Mouse (Mus musculus) limb, embryonic 15.5 days (tissue): ENCODE results near the gene Cldn34b2. TPM values are rescaled to one million over a fixed set of nuclear protein-coding genes. Genes with fewer than 3 reads are reported as not detected.
"Not testable (repeated sequence)": the region's sequence is repeated elsewhere in the genome, so short reads cannot be mapped to it uniquely, and the experiment has no call there.

ENCODE experiments used
- ATAC-seq: fragments of 200-750 bp; cut with Nextera tagmentation; 2 replicates; pipeline ENCODE4 v1.8.0; 2017; ENCODE audit warnings: low read depth, moderate TSS enrichment; ENCODE audit not compliant: insufficient number of reproducible peaks, low FRiP score, low TSS enrichment
- H3K27ac ChIP-seq: fragments of 300-500 bp; sonication (generic); 2 replicates; pipeline ENCODE4 v1.5.1; 2015; ENCODE audit warnings: moderate library complexity, mild to moderate bottlenecking, inconsistent platforms
- H3K27me3 ChIP-seq: fragments of 300-500 bp; sonication (generic); 2 replicates; pipeline ENCODE4 v1.6.1; 2015; ENCODE audit warnings: inconsistent platforms
- H3K36me3 ChIP-seq: fragments of 300-500 bp; sonication (generic); 2 replicates; pipeline ENCODE4 v1.6.1; 2015; ENCODE audit warnings: inconsistent platforms
- H3K4me1 ChIP-seq: fragments of 300-500 bp; sonication (generic); 2 replicates; pipeline ENCODE4 v1.6.1; 2015; ENCODE audit warnings: inconsistent platforms
- H3K4me2 ChIP-seq: fragments of 300-500 bp; sonication (generic); 2 replicates; pipeline ENCODE4 v1.6.1; 2015; ENCODE audit warnings: mild to moderate bottlenecking, inconsistent platforms
- H3K4me3 ChIP-seq: fragments of 300-500 bp; sonication (generic); 2 replicates; pipeline ENCODE4 v1.5.1; 2015; ENCODE audit warnings: mild to moderate bottlenecking, inconsistent platforms
- H3K9ac ChIP-seq: fragments of 300-500 bp; sonication (generic); 2 replicates; pipeline ENCODE4 v1.6.1; 2015; ENCODE audit warnings: inconsistent platforms
- H3K9me3 ChIP-seq: fragments of 300-500 bp; sonication (generic); 2 replicates; pipeline ENCODE4 v1.6.1; 2016; ENCODE audit warnings: inconsistent platforms
- WGBS: fragments of 180-500 bp; shearing (Covaris S2); methylation state at CpG from one replicate; pipeline ENCODE4 v1.1.7; 2015; 5-methylcytosine and 5-hydroxymethylcytosine counted together
- polyA plus RNA-seq: library from polyadenylated mRNA; unstranded; fragments of >200 nt; fragmentation: Nextera tagmentation; extraction: Ambion mirVana; gene quantifications from 2 replicates; pipeline ENCODE4 v1.2.1, GENCODE M21; 2015

Cldn34b2 gene
- polyA plus RNA-seq, result not detected in 2 replicates

DNA sequence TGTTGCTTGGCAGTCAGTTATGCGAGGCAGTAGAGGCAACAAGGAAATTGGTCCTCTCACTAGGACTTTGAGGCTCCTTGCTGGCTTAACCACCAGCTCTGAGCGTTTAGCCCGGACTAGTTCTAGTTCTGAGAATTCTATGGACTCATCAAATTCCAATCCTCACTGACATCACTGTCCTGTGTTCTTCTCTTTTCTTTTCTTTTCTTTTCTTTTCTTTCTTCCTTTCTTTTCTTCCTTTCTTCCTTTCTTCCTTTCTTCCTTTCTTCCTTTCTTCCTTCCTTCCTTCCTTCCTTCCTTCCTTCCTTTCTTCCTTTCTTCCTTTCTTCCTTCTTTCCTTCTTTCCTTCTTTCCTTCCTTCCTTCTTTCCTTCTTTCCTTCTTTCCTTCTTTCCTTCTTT is at the start of gene Cldn34b2:
TSS of gene Cldn34b2 (minus strand) at position 101 of the 400 bp plus-strand sequence.
- ATAC-seq, H3K4me1 ChIP-seq: not testable (repeated sequence)
- 89% methylated on average over 3 of the region's 3 CpGs for WGBS

DNA sequence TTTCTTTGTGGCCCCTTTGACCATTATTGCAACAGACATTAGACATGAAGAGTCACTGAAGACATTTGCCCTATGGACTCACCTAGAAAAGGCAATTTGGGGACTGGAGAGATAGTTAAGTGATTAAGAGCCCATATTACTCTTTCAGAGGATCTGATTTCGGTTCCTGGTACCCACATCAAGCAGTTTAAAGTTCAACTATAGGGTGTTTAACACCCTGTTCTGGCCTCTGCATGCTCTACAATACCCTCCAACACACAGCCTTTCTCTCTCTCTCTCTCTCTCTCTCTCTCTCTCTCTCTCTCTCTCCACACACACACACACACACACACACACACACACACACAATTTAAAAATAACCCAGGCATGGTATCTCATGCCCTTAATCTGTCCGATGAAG is 49.4 kb upstream of the Cldn34b2 start:
- no peak overlapping the region for H3K9ac ChIP-seq
- WGBS, result 62% methylated on average over 2 of the region's 2 CpGs
- H3K4me3 ChIP-seq, result no peak overlapping the region
- no peaks in the 10 kb centered on the region for H3K36me3 ChIP-seq
- no peaks in the 10 kb centered on the region for H3K9me3 ChIP-seq
- H3K27me3 ChIP-seq, result no peaks in the 10 kb centered on the region
- no peak for ATAC-seq
- no peak overlapping the region for H3K4me2 ChIP-seq
- H3K27ac ChIP-seq, result no peak overlapping the region
- no peaks in the 10 kb centered on the region for H3K4me1 ChIP-seq

More for the DNA sequence above, at the start of gene Cldn34b2:
- H3K27me3 ChIP-seq, H3K27ac ChIP-seq, H3K4me3 ChIP-seq, H3K4me2 ChIP-seq, H3K9me3 ChIP-seq, H3K9ac ChIP-seq, H3K36me3 ChIP-seq: not testable (repeated sequence)

DNA sequence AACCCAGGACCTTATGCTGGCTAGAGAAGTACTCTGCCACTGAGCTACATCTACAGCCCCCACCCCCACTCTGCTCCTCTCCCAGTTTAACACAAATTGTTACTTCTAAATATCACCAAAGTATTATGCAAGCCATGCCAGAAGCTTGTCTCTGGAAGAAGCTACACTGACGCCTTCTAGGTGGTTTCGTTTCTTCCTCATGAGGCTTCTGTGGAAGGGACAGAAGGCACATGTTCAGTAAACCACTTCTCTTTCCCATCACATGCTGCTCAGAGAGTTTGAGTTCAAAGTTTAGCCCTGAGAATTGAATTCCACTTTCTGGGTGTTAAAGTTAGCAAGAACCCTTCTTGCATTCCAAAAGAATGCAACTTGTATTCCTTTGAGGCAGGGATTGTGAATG is 49.0 kb upstream of the Cldn34b2 start:
- H3K27ac ChIP-seq, result no peak overlapping the region
- no peak overlapping the region for H3K4me2 ChIP-seq
- H3K4me1 ChIP-seq, result no peaks in the 10 kb centered on the region
- ATAC-seq, result no peak
- WGBS, result 68% methylated on average over 2 of the region's 2 CpGs
- H3K27me3 ChIP-seq, result no peaks in the 10 kb centered on the region
- H3K9ac ChIP-seq, result no peak overlapping the region
- H3K4me3 ChIP-seq, result no peak overlapping the region
- no peaks in the 10 kb centered on the region for H3K36me3 ChIP-seq
- no peaks in the 10 kb centered on the region for H3K9me3 ChIP-seq

- no peak overlapping the region for H3K9ac ChIP-seq
- H3K9me3 ChIP-seq, result no peaks in the 10 kb centered on the region
- ATAC-seq, result no peak
- no peaks in the 10 kb centered on the region for H3K36me3 ChIP-seq
- H3K4me1 ChIP-seq, result no peaks in the 10 kb centered on the region
- no peak overlapping the region for H3K4me2 ChIP-seq
- no peak overlapping the region for H3K27ac ChIP-seq
- H3K4me3 ChIP-seq, result no peak overlapping the region
- no peaks in the 10 kb centered on the region for H3K27me3 ChIP-seq
- WGBS, result 50% methylated on average over 4 of the region's 4 CpGs
Measured at GRCm38 (mm10) chrX:155175568-155175967, 47.4 kb upstream of the Cldn34b2 start.

DNA sequence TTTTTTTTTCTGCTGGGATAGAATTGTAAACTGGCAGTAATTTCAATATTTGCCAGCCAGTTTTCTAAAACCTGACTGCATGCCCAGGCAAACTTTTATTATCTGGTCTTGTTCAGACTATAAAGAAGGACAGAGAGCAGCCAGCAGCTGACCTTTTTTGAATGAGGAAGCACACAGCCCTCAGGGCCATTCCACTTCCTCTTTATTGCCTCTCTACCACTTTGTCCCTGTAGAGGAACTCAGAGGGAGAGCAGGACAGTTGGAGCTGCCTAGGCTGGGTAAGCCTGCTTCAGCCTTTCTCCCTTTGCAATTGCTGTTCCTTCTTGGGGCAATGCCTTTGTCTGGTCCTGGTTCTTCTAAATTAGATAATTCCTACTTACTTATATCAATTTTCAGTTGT is 44.1 kb upstream of the Cldn34b2 start:
- H3K36me3 ChIP-seq, result no peaks in the 10 kb centered on the region
- H3K4me1 ChIP-seq, result no peaks in the 10 kb centered on the region
- no peak overlapping the region for H3K4me2 ChIP-seq
- ATAC-seq, result no peak
- H3K4me3 ChIP-seq, result no peak overlapping the region
- H3K9ac ChIP-seq, result no peak overlapping the region
- no peaks in the 10 kb centered on the region for H3K9me3 ChIP-seq
- no peak overlapping the region for H3K27ac ChIP-seq
- H3K27me3 ChIP-seq, result no peaks in the 10 kb centered on the region

DNA sequence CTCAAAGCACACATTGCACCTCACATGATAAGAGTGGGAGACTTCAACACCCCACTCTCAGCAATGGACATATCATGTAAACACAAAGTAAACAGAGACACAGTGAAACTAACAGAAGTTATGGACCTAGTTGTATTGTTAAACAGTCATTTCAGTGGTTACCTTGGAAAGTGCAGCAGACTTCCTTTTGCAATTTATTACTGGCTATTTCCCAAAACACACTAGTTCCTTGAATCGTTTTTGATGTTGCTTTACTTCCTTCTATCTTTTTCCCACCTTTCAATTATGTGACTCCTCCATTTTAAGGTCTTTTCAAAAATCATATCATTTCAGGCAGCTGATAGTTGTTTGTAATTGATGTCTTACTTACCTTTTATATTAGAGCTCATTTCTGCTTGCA is 43.5 kb upstream of the Cldn34b2 start:
- no peak overlapping the region for H3K9ac ChIP-seq
- H3K27me3 ChIP-seq, result no peaks in the 10 kb centered on the region
- H3K27ac ChIP-seq, result no peak overlapping the region
- no peaks in the 10 kb centered on the region for H3K36me3 ChIP-seq
- ATAC-seq, result no peak
- no peaks in the 10 kb centered on the region for H3K4me1 ChIP-seq
- H3K4me2 ChIP-seq, result no peak overlapping the region
- H3K4me3 ChIP-seq, result no peak overlapping the region
- H3K9me3 ChIP-seq, result no peaks in the 10 kb centered on the region
- 49% methylated on average over 1 of the region's 1 CpGs for WGBS

- ATAC-seq, result no peak
- H3K9me3 ChIP-seq, result no peaks in the 10 kb centered on the region
- WGBS, result 92% methylated on average over 8 of the region's 8 CpGs
Measured at GRCm38 (mm10) chrX:155169886-155170285, 41.7 kb upstream of the Cldn34b2 start.

GRCm38 (mm10) chrX:155167667-155168066 is 39.5 kb upstream of the Cldn34b2 start:
- no peak overlapping the region for H3K4me2 ChIP-seq
- H3K9ac ChIP-seq, result no peak overlapping the region
- H3K27ac ChIP-seq, result no peak overlapping the region
- H3K27me3 ChIP-seq, result no peaks in the 10 kb centered on the region
- no peaks in the 10 kb centered on the region for H3K4me1 ChIP-seq
- H3K9me3 ChIP-seq, result no peaks in the 10 kb centered on the region
- WGBS, result 87% methylated on average over 3 of the region's 3 CpGs
- ATAC-seq, result no peak
- H3K4me3 ChIP-seq, result no peak overlapping the region
- H3K36me3 ChIP-seq, result no peaks in the 10 kb centered on the region

More at GRCm38 (mm10) chrX:155169886-155170285, 41.7 kb upstream of the Cldn34b2 start:
- no peak overlapping the region for H3K4me2 ChIP-seq
- H3K36me3 ChIP-seq, result no peaks in the 10 kb centered on the region
- no peaks in the 10 kb centered on the region for H3K27me3 ChIP-seq
- H3K27ac ChIP-seq, result no peak overlapping the region
- no peak overlapping the region for H3K4me3 ChIP-seq
- H3K9ac ChIP-seq, result no peak overlapping the region
- no peaks in the 10 kb centered on the region for H3K4me1 ChIP-seq

- Histone ChIP-seq H3K27me3 (no peaks in the 10 kb centered on the region), H3K4me1 (no peaks in the 10 kb centered on the region), H3K4me3 (no peak overlapping the region), H3K4me2 (no peak overlapping the region), H3K9ac (no peak overlapping the region), H3K36me3 (no peaks in the 10 kb centered on the region), H3K27ac (no peak overlapping the region), H3K9me3 (no peaks in the 10 kb centered on the region)
- ATAC-seq, result no peak
- 64% methylated on average over 2 of the region's 2 CpGs for WGBS
Measured at GRCm38 (mm10) chrX:155166313-155166712, 38.1 kb upstream of the Cldn34b2 start.

DNA sequence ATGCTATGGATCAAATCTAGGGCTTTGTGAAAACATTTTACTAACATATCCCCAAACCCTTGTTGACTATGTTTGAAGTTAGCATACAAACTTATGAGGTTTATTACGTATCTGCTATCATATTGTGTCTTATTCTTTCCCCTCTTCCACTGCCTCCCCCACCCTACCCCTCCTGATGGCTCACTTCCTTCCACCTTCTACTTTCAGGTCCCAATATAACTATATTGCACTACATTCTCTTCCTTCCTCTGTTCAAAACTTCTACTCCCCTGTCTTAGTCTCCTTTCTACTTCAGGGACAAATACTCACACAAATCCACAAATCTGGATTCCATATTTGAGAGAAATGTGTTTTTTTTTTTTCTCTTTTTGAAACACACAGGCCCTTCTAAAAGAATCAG is 35.3 kb upstream of the Cldn34b2 start:
- H3K4me3 ChIP-seq, result no peak overlapping the region
- H3K27ac ChIP-seq, result no peak overlapping the region
- H3K4me1 ChIP-seq, result no peaks in the 10 kb centered on the region
- H3K9me3 ChIP-seq, result no peaks in the 10 kb centered on the region
- no peaks in the 10 kb centered on the region for H3K36me3 ChIP-seq
- no peak overlapping the region for H3K9ac ChIP-seq
- 76% methylated on average over 1 of the region's 1 CpGs for WGBS
- no peaks in the 10 kb centered on the region for H3K27me3 ChIP-seq
- ATAC-seq, result no peak
- H3K4me2 ChIP-seq, result no peak overlapping the region

- 88% methylated on average over 1 of the region's 1 CpGs for WGBS
Measured at GRCm38 (mm10) chrX:155151868-155152267, 23.7 kb upstream of the Cldn34b2 start.

DNA sequence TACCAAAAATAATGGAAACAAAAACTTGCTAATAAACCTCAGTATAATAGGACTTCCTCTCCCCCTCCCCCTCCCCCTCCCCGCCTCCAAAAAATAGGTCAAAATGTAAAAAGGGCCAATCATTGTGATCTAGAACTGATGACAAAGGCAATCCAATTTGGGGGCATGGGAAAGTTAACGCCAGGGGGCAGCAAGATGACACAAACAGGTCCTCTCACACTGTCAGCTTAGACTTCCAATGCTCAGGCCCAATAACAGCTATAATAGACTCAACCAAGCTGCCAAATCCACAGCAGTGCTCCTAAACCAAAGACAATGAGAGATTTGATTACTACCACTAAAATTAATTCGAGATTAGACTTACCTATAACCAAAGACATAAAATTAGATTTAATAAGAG is 16.5 kb upstream of the Cldn34b2 start:
- no peak overlapping the region for H3K4me3 ChIP-seq
- H3K27ac ChIP-seq, result no peak overlapping the region
- H3K4me1 ChIP-seq, result no peaks in the 10 kb centered on the region
- H3K36me3 ChIP-seq, result no peaks in the 10 kb centered on the region
- no peaks in the 10 kb centered on the region for H3K9me3 ChIP-seq
- no peak for ATAC-seq
- no peak overlapping the region for H3K9ac ChIP-seq
- H3K4me2 ChIP-seq, result no peak overlapping the region
- WGBS, result 15% methylated on average over 3 of the region's 3 CpGs
- H3K27me3 ChIP-seq, result no peaks in the 10 kb centered on the region

More at GRCm38 (mm10) chrX:155151868-155152267, 23.7 kb upstream of the Cldn34b2 start:
- H3K36me3 ChIP-seq, result no peaks in the 10 kb centered on the region
- no peak overlapping the region for H3K27ac ChIP-seq
- no peaks in the 10 kb centered on the region for H3K9me3 ChIP-seq
- H3K9ac ChIP-seq, result no peak overlapping the region
- no peak for ATAC-seq
- H3K4me3 ChIP-seq, result no peak overlapping the region
- no peak overlapping the region for H3K4me2 ChIP-seq
- no peaks in the 10 kb centered on the region for H3K4me1 ChIP-seq
- no peaks in the 10 kb centered on the region for H3K27me3 ChIP-seq

GRCm38 (mm10) chrX:155098024-155098423 is 30.2 kb downstream of the Cldn34b2 start:
- no peak for ATAC-seq

More at GRCm38 (mm10) chrX:155098024-155098423, 30.2 kb downstream of the Cldn34b2 start:
- no peaks in the 10 kb centered on the region for H3K4me1 ChIP-seq
- no peaks in the 10 kb centered on the region for H3K36me3 ChIP-seq
- H3K27ac ChIP-seq, result no peak overlapping the region
- H3K4me3 ChIP-seq, result no peak overlapping the region
- H3K27me3 ChIP-seq, result no peaks in the 10 kb centered on the region
- H3K4me2 ChIP-seq, result no peak overlapping the region
- no peaks in the 10 kb centered on the region for H3K9me3 ChIP-seq
- H3K9ac ChIP-seq, result no peak overlapping the region
